Mouse (Mus musculus): ENCODE results near the gene Bin2.

Bin2 gene

DNA sequence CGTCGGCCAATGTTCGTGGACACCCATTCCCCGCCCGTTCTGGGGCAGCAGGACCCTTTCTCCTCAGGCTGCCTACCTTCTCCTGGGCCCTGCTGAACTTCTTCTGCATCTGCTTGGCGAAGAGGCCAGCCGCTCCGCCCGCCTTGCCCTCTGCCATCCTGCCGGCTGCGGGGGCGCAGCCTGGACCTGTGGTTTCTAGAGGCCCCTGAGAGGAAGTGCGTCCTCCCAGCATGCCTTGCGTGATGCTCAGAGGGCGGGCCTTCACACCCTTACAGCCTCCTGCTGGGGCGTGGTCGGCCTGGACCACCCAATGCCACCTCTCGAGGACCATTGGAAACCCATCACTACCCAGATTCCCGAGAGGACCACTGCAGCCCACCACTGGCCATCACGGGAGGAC is at the start of gene Bin2:
TSS of gene Bin2 (minus strand) at position 217 of the 400 bp plus-strand sequence.
- DNase-seq (ENCODE audit: extremely low spot score) = no peak

DNA sequence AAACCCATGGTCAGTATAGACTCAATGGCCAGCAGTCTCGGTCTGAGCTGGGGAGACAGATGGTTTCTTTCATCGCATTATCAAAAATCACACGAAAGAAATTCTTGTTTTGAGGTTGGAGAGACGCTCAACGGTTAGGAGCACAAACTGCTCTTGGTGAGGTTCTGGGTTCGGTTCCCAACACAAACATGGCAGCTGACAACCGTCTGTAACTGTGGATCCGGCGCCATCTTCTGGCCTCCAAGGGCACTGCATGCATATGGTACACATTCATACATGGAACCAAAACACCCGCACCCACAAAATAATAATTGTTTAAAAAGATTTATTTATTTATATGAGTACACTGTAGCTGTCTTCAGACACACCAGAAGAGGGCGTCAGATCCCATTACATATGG is 49.2 kb upstream of the Bin2 start:
- no peak for DNase-seq (ENCODE audit: extremely low spot score)

DNA sequence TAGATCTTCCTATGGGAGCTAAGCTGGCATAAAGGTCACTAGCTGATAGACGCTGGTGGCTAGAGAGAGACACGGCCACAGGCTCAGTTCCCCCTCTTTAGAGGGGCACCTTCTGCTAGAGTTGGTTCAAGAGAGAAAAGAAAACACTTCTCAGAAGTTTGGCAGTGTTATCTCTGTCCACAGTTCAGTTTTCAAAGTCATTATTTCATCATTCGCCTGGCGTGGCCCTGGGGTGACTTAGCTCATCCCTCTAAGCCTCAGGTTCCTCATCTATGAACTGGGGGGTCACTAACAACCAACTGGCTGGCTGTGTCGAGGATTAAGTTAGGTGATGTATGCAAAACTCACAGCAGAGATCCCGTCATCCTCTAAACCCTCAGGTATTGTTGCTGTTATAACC is 48.6 kb upstream of the Bin2 start:
- no peak for DNase-seq (ENCODE audit: extremely low spot score)

DNA sequence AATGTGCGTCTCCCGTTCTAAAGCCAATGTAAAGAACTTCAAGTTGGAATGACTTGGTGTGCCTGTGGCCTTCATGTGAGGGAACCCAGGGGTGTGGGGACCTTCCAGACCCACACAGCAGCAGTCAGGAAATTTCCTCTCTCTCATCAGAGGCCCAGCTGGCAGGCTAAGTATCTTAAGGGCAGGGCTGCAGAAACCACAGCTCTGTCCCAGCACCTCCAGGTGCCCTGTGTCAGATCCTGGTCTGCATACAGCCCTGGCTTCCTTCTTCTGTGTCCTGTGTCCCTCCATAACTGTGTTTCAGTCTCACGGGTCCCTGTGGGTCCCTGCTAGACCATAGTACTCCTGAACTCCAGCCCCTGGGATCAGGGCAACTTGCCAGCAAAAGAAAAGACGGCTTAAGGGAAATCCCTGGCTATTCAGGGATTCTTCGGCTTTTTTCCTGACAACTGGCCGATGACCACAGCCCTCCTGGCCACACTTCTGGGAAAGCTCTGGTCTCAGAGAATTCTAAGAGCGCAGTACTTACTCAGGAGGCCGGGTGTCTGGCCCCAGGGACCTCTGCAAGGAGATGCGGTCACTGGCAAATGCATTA is 46.1 kb upstream of the Bin2 start:
- no peak for DNase-seq (ENCODE audit: extremely low spot score)

DNA sequence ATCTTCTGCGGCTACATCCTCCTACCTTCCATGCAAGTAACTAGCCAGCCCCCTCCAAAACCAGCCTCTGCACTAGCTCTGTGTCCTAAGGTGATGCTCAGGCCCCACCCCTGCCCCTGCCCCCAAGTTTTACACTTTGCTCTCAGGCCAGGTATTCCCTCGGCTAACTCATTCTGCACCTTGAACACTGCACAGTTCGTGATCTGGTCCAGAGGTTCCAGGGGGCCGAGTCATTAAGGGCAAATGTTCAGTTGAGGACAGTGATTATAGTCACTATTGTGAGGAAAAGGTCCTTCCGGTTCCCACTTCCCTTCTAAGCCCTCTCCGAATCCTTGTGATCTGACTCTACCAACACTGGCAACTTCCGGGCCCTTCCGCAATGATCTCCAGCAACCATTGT is 45.1 kb upstream of the Bin2 start:
- no peak for DNase-seq (ENCODE audit: extremely low spot score)

DNA sequence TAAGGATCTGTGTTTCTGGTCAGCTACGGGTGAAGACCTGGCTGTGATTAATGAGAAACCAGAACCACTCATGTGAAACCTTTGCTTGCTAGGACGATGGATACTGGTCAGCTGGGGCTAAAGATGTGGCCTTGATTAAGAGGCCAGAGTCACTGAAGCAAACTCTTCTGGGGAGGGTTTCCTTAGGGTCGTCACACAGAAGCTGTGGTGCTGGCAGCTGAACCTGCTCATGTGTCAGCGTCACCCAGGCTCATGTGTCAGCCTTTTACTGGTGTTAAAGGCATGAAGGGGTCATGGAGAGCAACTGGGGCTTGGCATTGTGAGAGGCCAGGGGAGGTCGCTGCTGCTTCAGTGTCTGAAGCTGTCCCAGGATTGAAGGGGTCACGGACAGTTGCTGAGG is 41.5 kb upstream of the Bin2 start:
- no peak for DNase-seq (ENCODE audit: extremely low spot score)

DNA sequence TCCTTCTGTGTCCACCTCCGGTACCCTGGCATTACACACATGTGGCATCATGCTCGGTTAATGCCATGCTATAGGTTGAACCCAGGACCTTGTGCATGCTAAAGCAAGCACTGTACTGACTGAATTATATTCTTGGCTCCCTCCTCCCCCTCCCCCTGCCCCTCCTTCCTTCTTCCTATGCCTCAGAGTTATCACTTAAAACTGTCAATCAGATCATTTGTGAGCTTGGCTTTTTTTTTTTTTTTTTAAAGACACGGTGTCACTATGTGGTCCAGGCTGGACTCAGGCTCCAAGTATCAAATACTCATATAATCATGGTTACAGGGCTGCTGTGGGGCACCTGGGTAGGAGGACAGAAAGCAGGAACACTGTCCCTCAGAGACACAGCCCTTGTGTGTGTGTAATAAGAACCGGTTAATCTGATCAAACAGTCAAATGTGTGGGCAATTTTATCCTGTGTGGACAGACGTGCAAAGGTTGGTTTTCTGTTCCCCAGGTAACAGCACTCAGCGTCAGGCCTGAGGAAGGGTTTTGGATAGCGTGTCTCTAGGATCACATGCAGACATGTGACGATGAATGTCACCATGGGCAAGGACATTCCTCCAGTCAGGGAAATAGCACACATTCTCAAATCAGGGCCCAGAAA is 39.2 kb upstream of the Bin2 start:
- no peak for DNase-seq (ENCODE audit: extremely low spot score)

DNA sequence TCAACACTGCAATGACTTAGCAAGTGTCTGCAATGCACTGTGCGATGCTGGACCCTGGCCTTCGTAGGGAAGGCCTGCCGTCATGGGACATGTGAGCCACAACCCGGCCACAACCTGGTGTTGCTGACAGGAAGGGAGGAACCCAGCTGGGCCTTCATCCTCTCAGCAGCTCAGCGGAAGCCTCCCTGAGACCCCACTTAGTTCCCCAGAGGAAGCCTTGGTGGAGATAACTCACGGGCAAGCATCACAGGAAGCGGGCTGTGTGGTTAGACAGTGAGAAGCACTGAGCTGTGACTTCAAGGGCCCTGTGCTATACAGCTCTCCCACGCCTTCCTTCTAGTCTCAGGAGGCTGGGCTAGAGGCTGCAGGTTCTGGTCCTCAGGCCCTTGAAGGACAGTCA is 36.9 kb upstream of the Bin2 start:
- DNase-seq (ENCODE audit: extremely low spot score) = no peak

DNA sequence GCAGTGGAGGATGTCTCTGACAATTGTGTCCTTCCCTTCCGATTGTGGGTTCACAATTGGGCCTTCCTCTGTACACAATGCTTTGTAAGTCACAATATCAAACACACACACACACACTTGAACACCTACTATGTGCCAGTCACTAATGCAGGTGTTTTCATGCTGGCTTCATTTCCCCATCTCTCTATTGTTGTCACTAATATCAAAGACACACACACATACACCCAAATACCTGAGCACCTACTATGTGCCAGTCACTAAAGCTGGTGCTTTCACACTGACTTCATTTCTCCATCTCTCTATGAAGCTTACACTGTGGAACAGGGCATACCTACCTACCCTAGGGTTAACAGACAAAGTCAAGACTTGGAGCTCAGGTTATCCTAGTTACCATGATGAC is 36.0 kb upstream of the Bin2 start:
- no peak for DNase-seq (ENCODE audit: extremely low spot score)

DNA sequence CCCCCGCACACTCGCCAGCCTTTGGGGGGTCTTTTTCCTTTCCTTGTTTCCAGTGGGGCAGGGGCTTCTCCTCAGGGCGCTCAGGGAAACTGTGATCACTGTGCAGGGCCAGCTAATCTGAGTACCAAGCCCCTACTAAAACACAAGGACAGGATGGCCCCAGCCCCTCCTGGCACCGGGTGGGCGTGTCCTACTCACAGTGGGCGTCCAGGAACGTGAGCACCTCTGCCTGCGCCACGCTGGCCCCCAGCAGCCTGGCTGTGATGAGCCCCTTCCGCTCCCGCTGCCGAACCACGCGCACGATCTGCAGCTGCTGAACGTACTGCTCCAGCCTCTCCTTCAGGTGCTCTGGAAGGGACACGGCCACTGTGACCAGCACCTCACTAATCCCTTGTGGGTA is 34.6 kb upstream of the Bin2 start:
- DNase-seq (ENCODE audit: extremely low spot score) = no peak

DNA sequence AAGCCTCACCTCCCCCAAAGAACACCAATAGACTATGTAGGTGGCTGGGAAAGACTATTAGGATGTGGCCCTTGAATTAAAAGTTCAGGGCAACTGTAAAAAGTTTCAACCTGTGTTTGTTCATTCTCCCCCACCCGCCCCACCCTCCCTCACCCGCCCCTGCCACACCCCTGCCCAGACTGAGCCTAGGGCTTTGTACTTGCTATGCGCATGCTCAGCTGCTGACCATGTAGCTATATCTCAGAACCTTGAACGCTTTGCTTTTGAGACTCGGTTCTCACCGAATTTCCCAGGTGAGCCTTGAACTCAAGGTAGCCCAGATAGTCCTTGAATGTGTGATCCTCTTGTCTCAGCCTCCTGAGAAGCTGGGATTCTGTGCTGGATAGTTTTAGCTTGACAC is 32.5 kb upstream of the Bin2 start:
- no peak for DNase-seq (ENCODE audit: extremely low spot score)

DNA sequence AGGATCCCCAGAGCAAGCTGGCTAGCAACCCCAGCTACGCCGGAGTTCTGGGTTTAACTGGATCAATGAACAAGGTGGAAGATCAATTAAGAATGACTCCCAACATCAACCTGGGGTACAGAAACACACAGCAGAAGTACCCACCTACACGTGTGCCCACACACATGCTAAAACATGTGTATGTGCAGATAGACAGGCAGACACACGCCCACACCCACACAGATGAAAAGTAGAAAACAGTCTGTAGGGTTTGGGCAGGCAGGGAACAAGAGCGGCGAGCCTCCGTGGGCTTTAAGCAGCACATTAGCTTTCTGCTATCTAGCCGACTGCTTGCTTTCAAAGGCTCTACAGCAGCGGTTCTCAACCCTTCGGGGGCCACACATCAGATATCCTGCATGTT is 31.8 kb upstream of the Bin2 start:
- DNase-seq (ENCODE audit: extremely low spot score) = no peak

DNA sequence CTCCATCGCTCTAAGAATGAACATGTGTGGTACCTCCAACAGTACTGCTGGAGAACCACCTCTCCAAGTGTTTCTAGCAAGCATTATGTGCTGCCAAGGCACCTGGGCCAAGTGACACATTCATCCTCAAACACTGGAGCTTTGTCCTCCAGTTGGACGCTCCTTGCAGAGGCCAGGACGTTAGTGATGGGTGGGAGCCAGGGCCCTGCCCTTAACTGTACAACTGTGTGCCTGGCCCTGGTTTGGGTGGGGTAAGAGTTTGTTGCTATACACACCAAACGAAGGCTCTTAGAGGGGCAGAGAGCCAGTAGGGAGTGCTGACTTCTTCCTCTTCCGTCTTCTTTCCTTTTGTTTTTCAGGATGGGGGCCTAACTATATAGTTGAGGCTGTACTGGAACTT is 31.1 kb upstream of the Bin2 start:
- DNase-seq (ENCODE audit: extremely low spot score) = no peak

DNA sequence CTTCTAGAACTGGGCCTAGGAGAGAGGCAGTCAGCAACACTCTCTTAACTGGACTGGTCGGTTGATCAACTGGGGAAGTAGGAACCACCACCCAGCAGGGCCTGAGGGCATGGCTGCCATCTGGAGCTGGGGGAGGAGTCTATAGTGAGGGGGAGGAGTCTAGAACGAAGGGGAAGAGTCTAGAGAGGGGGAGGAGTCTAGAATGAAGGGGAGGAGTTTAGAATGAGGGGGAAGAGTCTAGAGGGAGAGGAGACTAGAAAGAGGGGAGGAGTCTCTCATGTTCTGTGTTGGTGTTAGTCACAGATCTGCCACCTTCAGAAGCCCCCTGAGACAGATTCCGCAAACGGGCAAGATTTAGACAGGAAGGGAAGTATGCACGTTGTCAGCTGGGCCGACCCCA is 30.0 kb upstream of the Bin2 start:
- DNase-seq (ENCODE audit: extremely low spot score) = no peak

DNA sequence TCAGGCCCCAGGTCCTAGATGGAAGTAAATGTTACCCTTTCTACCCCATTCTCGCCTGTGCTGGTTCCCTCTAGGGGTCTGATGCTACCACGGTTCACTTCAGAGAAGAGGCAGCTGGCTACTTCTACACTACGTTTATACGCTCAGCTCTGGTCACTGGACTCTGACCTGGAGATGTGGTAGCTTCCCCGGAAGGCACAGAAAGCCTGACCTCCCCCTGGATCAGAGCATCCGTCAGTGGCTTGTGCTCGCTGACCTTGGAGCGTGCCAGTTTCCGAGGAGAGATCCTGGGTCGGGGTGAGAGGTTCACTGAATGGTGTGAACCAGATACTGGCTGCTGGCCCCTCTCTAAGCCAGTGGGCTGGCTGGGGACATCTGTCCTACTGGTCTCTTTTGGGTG is 28.7 kb upstream of the Bin2 start:
- DNase-seq (ENCODE audit: extremely low spot score) = no peak

DNA sequence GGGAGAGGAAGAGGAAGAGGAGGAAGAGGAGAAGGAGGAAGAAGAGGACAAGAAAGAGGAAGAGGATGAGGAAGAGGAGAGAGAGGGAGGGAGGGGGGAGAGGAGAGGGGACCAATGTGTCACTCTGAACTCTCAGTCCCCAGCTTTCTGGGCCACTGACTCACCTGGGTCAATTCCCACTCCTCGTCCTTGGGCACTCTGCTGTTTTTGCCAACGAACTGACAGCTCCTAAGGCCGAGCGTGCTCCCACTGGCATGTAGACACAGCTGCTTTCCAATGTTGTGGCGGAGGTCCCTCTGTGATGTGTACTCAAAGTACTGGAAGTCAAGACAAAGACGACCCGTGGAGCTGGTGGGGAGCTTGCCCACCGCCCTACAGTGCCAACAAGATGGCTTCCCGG is 25.1 kb upstream of the Bin2 start:
- no peak for DNase-seq (ENCODE audit: extremely low spot score)

DNA sequence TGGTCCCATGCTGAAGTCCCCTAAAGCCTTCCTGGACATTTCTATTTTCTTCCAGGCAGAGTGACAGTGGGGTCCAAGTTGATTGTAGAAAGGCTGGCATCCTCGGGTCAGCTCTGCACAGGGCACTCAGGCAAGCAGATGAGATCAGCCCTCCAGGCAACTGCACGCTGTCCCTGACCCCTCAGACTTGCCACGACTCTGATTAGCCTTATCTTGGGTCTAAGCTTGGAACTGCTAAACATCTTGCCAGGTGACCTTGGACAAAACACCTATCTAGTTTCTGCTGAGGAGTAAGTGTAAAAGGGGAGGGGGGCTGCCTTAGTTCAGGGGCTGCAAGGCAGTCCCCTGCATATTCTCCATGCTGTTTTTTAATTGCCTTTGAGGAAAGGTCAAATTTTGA is 22.6 kb upstream of the Bin2 start:
- DNase-seq (ENCODE audit: extremely low spot score) = no peak

DNA sequence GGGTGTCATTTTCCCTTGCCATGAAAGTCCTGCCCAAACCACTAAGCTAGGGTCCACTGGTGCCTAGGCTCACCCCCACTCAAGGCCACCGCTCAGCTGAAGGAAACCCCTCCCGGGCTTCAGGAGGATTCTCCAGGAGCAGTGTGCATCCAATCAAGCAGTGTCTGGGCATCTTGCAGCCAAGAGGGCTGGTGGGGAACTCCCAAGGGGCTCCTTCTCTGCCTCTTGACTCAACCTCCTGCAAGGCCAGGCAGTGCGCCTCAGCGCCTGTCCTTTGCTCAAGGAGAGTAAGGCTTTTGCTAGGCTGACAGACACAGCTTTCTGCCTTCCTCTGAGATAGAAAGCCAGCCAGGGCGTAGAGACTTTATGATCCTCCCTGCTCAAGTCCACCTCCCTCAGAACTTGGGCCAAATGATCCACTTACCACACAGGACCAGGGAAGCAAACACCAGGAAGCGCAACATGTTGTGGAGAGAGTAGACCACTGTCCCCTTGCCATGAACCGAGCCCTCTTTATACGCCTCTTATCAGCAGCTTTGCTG is 18.1 kb upstream of the Bin2 start, which contains the start of gene Cela1:
TSS of gene Cela1 (minus strand) at position 492 of the 542 bp plus-strand sequence.
- no peak for DNase-seq (ENCODE audit: extremely low spot score)

DNA sequence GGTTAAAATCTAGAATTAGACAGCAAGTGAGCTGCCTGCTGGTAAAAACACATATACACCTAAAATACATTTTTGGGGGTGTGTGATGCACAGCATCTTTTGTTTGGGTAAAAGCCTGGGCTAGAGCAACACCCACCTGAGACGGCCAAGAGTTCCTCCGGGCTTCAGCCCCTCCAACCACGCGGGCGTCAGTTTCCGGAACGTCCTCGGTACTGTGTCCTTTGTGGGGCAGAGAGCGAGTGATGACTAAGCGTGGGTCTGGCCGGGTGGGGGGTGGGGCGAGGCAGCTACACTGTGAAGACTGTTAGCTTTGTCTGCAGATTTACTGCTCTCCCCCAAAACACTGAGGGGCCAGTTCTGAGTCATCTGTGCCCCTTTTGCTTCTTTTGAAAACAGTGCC is 17.6 kb upstream of the Bin2 start:
- no peak for DNase-seq (ENCODE audit: extremely low spot score)

DNA sequence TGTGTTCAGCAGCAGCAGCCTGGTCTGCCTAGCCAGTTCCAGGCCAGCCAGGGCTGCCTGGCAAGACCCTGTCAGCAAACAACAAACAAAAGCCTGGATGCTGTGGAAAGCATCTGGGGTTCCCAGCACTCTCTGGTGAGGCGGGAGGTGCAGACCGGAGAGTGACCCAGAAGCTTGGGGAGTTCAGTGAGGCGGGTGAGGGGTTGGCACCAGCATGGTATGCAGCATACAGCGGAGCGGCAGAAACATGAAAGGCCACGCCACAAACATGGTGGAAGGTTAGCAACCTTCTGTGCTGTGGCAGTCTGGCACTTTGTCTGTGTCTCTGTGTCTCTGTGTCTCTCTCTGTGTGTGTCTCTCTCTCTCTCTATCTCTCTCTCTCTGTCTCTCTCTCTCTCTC is 17.1 kb upstream of the Bin2 start:
- no peak for DNase-seq (ENCODE audit: extremely low spot score)

DNA sequence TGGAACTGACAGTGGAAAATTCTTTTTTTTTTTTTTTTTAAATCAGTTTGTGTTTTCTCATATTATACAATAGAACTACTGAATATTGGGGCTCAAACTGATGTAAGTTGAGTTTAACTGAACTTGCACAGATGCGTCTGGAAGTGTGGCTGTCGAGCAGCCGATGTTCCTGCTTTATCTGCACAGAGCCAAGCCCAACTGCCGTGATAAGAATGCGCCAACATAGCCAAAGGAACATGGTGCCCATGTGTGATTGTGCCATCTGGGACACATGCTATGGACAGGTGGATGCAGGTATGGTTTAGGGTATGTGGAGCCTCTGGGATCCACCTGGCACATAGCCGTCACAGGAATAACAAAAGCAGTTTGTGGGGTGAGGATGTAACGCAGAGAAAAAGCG is 16.5 kb upstream of the Bin2 start:
- DNase-seq (ENCODE audit: extremely low spot score) = no peak

DNA sequence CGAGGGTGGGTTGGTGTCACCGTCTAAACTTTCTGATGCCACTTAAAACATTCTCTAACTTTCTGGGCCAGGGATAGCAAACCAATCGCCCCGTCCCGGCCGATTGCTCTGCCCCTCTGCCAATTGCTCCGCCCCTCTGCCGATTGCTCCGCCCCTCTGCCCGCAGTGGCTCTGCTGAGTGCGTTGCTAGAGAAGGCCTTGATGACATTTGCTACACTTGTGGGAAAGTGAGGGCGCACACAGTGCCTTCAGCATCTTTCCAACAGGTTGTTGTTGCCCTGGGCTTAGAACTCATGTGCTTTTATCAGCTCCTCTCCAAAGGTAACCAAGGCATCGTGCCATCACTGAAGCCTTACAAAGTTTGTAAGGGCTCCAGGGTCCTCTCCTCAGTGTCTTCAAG is 15.9 kb upstream of the Bin2 start:
- no peak for DNase-seq (ENCODE audit: extremely low spot score)

DNA sequence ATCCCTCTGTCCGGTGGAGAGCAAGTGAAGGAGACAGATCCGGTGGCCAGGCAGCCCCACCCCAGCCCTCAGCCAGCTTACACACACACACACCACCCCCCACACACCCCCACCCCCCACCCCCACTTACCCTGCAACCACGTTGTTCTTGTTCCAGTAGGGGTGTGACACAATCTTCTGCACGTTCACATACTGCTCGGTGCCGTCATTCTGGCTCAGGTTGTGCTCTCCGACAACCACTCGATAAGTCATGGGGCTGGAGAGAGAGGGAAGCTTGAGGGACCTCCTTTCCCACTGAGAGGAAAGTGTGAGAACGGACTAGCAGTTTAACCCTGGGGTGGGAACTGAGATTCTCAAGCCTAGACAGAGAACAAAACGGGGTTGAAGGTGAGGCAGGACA is 15.1 kb upstream of the Bin2 start:
- DNase-seq (ENCODE audit: extremely low spot score) = no peak

DNA sequence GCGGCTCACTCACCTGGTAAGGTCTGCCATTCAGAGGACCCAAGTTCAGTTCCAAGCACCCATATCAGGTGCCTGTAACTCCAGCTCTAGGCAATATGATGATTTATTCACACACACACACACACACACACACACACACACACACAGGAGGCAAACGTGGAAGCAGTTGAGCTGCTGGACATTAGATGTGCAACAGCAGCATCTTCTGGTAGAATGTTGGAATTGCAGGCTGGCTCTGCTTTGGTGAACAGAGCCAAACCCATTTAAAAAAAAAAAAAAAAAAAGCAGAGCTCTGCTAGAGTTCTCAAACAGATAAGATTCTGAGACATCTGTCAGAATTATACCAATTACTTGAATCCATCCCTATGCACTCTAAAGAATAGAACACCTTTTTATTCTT is 13.7 kb upstream of the Bin2 start:
- peak; percentile 84 for DNase-seq (ENCODE audit: extremely low spot score)

Data from embryo, embryonic 9.5 days (tissue).